ENCODE assay signal across 12 mouse cellular contexts in genomic region chr14:60664641-60665040, GRCm38 (mm10). TPM values are rescaled to one million over a fixed set of nuclear protein-coding genes. Genes with fewer than 3 reads are reported as not detected.
DNase-seq lines count a peak whose midpoint lies in the region; ATAC-seq lines count a peak whose summit lies in the region.
"Had no signal": no experiment of that assay in that cellular context is flagged by ENCODE, and none has a peak within 500 bp of the region (broad histone marks: within the 10 kb centered on the region; RNA-seq: fewer than 3 reads in every experiment).

No protein-coding gene starts in this region.

- no peaks in the 10 kb centered on the region; the same call in 1 of the 2 replicates for H3K9me3 ChIP-seq in neural tube, embryonic 13.5 days
- H3K9me3 ChIP-seq in hindbrain, embryonic 12.5 days (replicated peaks) = no peaks in the 10 kb centered on the region
- no peaks in the 10 kb centered on the region for H3K9me3 ChIP-seq in intestine, embryonic 16.5 days (ENCODE audit: control insufficient read depth, low read length)
- H3K9me3 ChIP-seq: embryonic facial prominence, embryonic 12.5 days; neural tube, embryonic 12.5 days had no signal

- H3K36me3 ChIP-seq in neural tube, embryonic 13.5 days = no peaks in the 10 kb centered on the region
- H3K36me3 ChIP-seq in hindbrain, embryonic 12.5 days = no peaks in the 10 kb centered on the region
- no peaks in the 10 kb centered on the region for H3K36me3 ChIP-seq in intestine, embryonic 16.5 days (ENCODE audit: control insufficient read depth, insufficient read depth, low read length)
- H3K36me3 ChIP-seq: embryonic facial prominence, embryonic 12.5 days had no signal

- ATAC-seq in neural tube, embryonic 13.5 days (ENCODE audit: low read depth) = peak; percentile 33; the same call in 1 of the 2 replicates
- ATAC-seq in hindbrain, embryonic 12.5 days (ENCODE audit: low FRiP score) = 0 out of 2 replicates have a peak, but pooled peaks have one; percentile 38
- ATAC-seq in intestine, embryonic 16.5 days = no peak
- ATAC-seq: inflammation-experienced regulatory T-cells, adult 6 months had no signal

- no peak for DNase-seq in neural tube, embryonic 10.5 days (ENCODE audit: extremely low spot score, low spot score)
- DNase-seq in kidney, postnatal 36 days = peak; percentile 69 to 86
- DNase-seq in spleen, postnatal 4 days (ENCODE audit: low spot score in 2 of 2) = no peak
- DNase-seq in thymus, adult 18-20 months = no peak
- DNase-seq: lung, postnatal 10 days; right cerebral cortex, postnatal 25 days had no signal

- no peak overlapping the region for H3K4me3 ChIP-seq in neural tube, embryonic 13.5 days
- H3K4me3 ChIP-seq in hindbrain, embryonic 12.5 days = no peak overlapping the region
- no peak overlapping the region for H3K4me3 ChIP-seq in intestine, embryonic 16.5 days (ENCODE audit: low read length)
- H3K4me3 ChIP-seq: embryonic facial prominence, embryonic 12.5 days; neural tube, embryonic 12.5 days had no signal

- H3K9ac ChIP-seq in neural tube, embryonic 13.5 days = no peak overlapping the region
- H3K9ac ChIP-seq in hindbrain, embryonic 12.5 days = no peak overlapping the region
- H3K9ac ChIP-seq in intestine, embryonic 16.5 days (ENCODE audit: low read depth, low read length) = no peak overlapping the region
- H3K9ac ChIP-seq: embryonic facial prominence, embryonic 12.5 days; neural tube, embryonic 12.5 days had no signal

- no peak overlapping the region for H3K27ac ChIP-seq in neural tube, embryonic 13.5 days (replicated peaks)
- H3K27ac ChIP-seq in hindbrain, embryonic 12.5 days = no peak overlapping the region
- no peak overlapping the region for H3K27ac ChIP-seq in intestine, embryonic 16.5 days (ENCODE audit: low read length)
- H3K27ac ChIP-seq: embryonic facial prominence, embryonic 12.5 days; neural tube, embryonic 12.5 days had no signal

- WGBS in neural tube, embryonic 13.5 days = 37% methylated on average over 4 of the region's 4 CpGs
- 31% methylated on average over 4 of the region's 4 CpGs for WGBS in hindbrain, embryonic 12.5 days
- WGBS in intestine, embryonic 16.5 days = 50% methylated on average over 4 of the region's 4 CpGs

- no peaks in the 10 kb centered on the region for H3K27me3 ChIP-seq in neural tube, embryonic 13.5 days
- no peaks in the 10 kb centered on the region for H3K27me3 ChIP-seq in hindbrain, embryonic 12.5 days
- no peaks in the 10 kb centered on the region for H3K27me3 ChIP-seq in intestine, embryonic 16.5 days (replicated peaks; ENCODE audit: control insufficient read depth, insufficient read depth, low read length)
- H3K27me3 ChIP-seq: embryonic facial prominence, embryonic 12.5 days; neural tube, embryonic 12.5 days had no signal

- no peak overlapping the region for H3K4me2 ChIP-seq in neural tube, embryonic 13.5 days
- no peak overlapping the region for H3K4me2 ChIP-seq in hindbrain, embryonic 12.5 days (replicated peaks)
- H3K4me2 ChIP-seq in intestine, embryonic 16.5 days (ENCODE audit: low read depth, low read length) = no peak overlapping the region
- H3K4me2 ChIP-seq: embryonic facial prominence, embryonic 12.5 days; neural tube, embryonic 12.5 days had no signal

- peaks cover 15% of the 10 kb centered on the region for H3K4me1 ChIP-seq in neural tube, embryonic 13.5 days (replicated peaks)
- H3K4me1 ChIP-seq in hindbrain, embryonic 12.5 days = peaks cover 5% of the 10 kb centered on the region
- H3K4me1 ChIP-seq in intestine, embryonic 16.5 days (ENCODE audit: control insufficient read depth, insufficient read depth, low read length) = no peaks in the 10 kb centered on the region

RNA-seq across cellular contexts. Expression of gene Spata13, which starts 30.8 kb away (rescaled TPM):
- 22.2 and 25.6 TPM in 2 replicates for polyA plus RNA-seq in neural tube, embryonic 13.5 days (2015; fragmentation: Nextera tagmentation; extraction: Ambion mirVana)
- polyA plus RNA-seq in hindbrain, embryonic 12.5 days (2016; fragmentation: Nextera tagmentation; extraction: Ambion mirVana) = 53.7 and 63.2 TPM in 2 replicates
- polyA plus RNA-seq in intestine, embryonic 16.5 days (2015; fragmentation: Nextera tagmentation; extraction: Ambion mirVana) = 19.9 and 22.6 TPM in 2 replicates

Comparison
In these comparisons a context has a peak if more than half of its experiments do, and no peak if none do; other contexts are left out.
1. DNase-seq: peak in kidney, postnatal 36 days (2 of 2); none in neural tube, embryonic 10.5 days (single experiment), spleen, postnatal 4 days (0 of 2) and thymus, adult 18-20 months (0 of 2).